Mouse (Mus musculus) olfactory bulb, adult 2 months (tissue): ENCODE data around the gene Gm13420.

Source experiments
- CTCF ChIP-seq: fragments of 200-500 bp; IDR thresholded peaks from 2 replicates; pipeline ENCODE4 v1.5.1; 2012; ENCODE audit warnings: low read depth, mild to moderate bottlenecking, low read length, moderate library complexity; ENCODE audit not compliant: insufficient read depth
- POLR2A ChIP-seq: fragments of 200-500 bp; IDR thresholded peaks from 2 replicates; pipeline ENCODE4 v1.6.1; 2012; ENCODE audit warnings: mild to moderate bottlenecking, low read depth, low read length, moderate library complexity; ENCODE audit not compliant: insufficient read depth

DNA sequence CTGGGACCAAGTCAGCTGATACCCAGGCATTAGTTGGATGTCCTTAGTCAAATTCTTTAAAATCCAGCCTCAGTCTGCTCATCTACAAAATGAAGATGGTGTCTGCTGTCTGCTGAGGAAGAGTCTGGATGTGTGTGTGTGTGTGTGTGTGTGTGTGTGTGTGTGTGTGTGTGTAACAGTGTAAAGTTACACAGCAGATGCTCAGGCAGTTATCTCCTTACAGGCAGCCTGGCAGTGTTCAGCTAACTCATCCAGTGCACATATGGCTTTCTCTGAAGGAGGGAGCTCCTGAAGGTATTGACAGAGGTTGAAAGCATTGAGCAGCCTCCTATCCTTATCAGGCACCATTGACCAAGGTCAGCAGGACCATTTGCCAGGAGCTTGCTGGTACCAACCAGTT, 50.6 kb downstream of the Gm13420 start:
- TF ChIP-seq POLR2A: no peak
- TF ChIP-seq CTCF: no peak
